Mouse (Mus musculus): ENCODE results near the gene Haus2.

Gene Haus2

GRCm38 (mm10) chr2:120662766-120663165, 53.6 kb downstream of the Haus2 start:
- ATAC-seq (ENCODE audit: insufficient number of reproducible peaks, low FRiP score, low TSS enrichment), result no peak

GRCm38 (mm10) chr2:120663491-120664154, 54.4 kb downstream of the Haus2 start:
- no peak for ATAC-seq (ENCODE audit: insufficient number of reproducible peaks, low FRiP score, low TSS enrichment)

GRCm38 (mm10) chr2:120667446-120667845, 58.3 kb downstream of the Haus2 start:
- ATAC-seq (ENCODE audit: insufficient number of reproducible peaks, low FRiP score, low TSS enrichment), result no peak

GRCm38 (mm10) chr2:120670253-120670652, 61.1 kb downstream of the Haus2 start:
- ATAC-seq (ENCODE audit: insufficient number of reproducible peaks, low FRiP score, low TSS enrichment), result no peak

Data from cerebellum, adult (tissue).